Mouse (Mus musculus) hindbrain, embryonic 16.5 days (tissue): ENCODE measurements at regions not wholly inside any gene's neighbourhood (a gene's known extent, or its start where the extent isn't known, plus 50 kb on each side); places are given as distances from the start of the nearest gene placed in this dataset.

Source experiments
- ATAC-seq: fragments of 200-750 bp; cut with Nextera tagmentation; 2 replicates; pipeline ENCODE4 v1.8.0; 2017; ENCODE audit warnings: moderate TSS enrichment, moderate library complexity
- H3K27ac ChIP-seq: fragments of 300-500 bp; sonication (generic); 2 replicates; pipeline ENCODE4 v1.5.1; 2014; ENCODE audit warnings: low read depth, mild to moderate bottlenecking, control low read depth, low read length, moderate library complexity
- H3K27me3 ChIP-seq: fragments of 300-500 bp; sonication (generic); replicated peaks from 2 replicates; pipeline ENCODE4 v1.6.1; 2014; ENCODE audit warnings: low read length; ENCODE audit not compliant: control insufficient read depth, insufficient read depth
- H3K36me3 ChIP-seq: fragments of 300-500 bp; sonication (generic); 2 replicates; pipeline ENCODE4 v1.6.1; 2014; ENCODE audit warnings: mild to moderate bottlenecking, low read length, moderate library complexity, mixed read lengths; ENCODE audit not compliant: control insufficient read depth, insufficient read depth
- H3K4me1 ChIP-seq: fragments of 300-500 bp; sonication (generic); 2 replicates; pipeline ENCODE4 v1.6.1; 2014; ENCODE audit warnings: low read depth, low read length; ENCODE audit not compliant: control insufficient read depth, insufficient read depth
- H3K4me2 ChIP-seq: fragments of 300-500 bp; sonication (generic); 2 replicates; pipeline ENCODE4 v1.6.1; 2014; ENCODE audit warnings: mild to moderate bottlenecking, low read length, control low read depth, moderate library complexity
- H3K4me3 ChIP-seq: fragments of 300-500 bp; sonication (generic); 2 replicates; pipeline ENCODE4 v1.5.1; 2014; ENCODE audit warnings: mild to moderate bottlenecking, low read length, control low read depth, moderate library complexity
- H3K9ac ChIP-seq: fragments of 300-500 bp; sonication (generic); 2 replicates; pipeline ENCODE4 v1.6.1; 2014; ENCODE audit warnings: low read depth, mild to moderate bottlenecking, control low read depth, low read length, moderate library complexity
- H3K9me3 ChIP-seq: fragments of 300-500 bp; sonication (generic); 2 replicates; pipeline ENCODE4 v1.6.1; 2014; ENCODE audit warnings: mild to moderate bottlenecking, low read length, moderate library complexity; ENCODE audit not compliant: control insufficient read depth
- WGBS: fragments of 180-500 bp; shearing (Covaris S2); extraction: QIAGEN DNeasy Blood & Tissue Kit; methylation state at CpG from one replicate; pipeline ENCODE4 v1.1.7; 2014; 5-methylcytosine and 5-hydroxymethylcytosine counted together

DNA sequence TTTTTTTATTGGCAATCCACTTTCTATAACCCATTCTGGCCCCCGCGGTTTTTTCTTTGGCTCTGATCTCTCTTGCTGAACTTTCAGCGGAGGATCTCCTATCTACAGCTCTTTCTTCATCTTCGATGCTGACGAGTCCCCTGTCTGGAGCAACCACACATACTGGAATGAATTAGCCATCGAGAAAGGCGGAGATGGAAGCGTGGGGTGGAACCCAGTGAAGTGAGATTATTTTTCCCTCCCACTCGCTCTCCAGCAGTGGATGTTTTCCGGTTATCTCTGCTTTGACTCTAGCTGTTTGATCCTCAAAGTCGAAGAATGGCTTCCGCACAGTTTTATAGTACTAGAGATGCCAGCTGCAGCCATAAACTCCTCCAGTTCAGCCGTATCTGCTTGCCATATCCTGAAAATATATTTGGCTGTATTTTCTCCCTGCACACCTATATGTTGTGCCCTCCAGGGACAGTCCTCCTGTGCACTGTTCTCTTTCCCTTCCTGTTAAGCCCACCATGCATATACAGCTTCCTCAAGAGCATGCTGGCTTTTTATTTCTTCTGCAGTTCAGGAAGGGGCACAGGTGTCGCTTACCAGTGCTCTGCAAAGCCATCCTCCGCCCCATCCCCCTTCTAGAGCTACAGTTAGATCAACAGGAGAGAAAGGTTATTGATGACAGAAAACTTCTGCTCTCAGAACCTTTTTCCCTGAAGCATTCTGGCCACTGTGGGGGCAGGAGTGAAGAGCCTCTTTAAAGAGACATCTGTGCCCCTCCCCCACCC lies 284.3 kb upstream of the Gadl1 start:
- H3K4me3 ChIP-seq = no peak overlapping the region
- H3K27ac ChIP-seq = no peak overlapping the region
- H3K9me3 ChIP-seq = no peaks in the 10 kb centered on the region
- H3K27me3 ChIP-seq = no peaks in the 10 kb centered on the region
- ATAC-seq = no peak
- no peaks in the 10 kb centered on the region; the same call in 1 of the 2 replicates for H3K4me1 ChIP-seq
- H3K4me2 ChIP-seq = no peak overlapping the region
- no peaks in the 10 kb centered on the region for H3K36me3 ChIP-seq
- no peak overlapping the region for H3K9ac ChIP-seq
- 86% methylated on average over 15 of the region's 15 CpGs for WGBS

GRCm38 (mm10) chr9:115627551-115627950 lies 281.7 kb upstream of the Gadl1 start:
- 84% methylated on average over 3 of the region's 3 CpGs for WGBS
- H3K4me3 ChIP-seq = no peak overlapping the region
- H3K9me3 ChIP-seq = no peaks in the 10 kb centered on the region
- no peaks in the 10 kb centered on the region for H3K36me3 ChIP-seq
- H3K4me1 ChIP-seq = no peaks in the 10 kb centered on the region; the same call in 1 of the 2 replicates
- no peak overlapping the region for H3K4me2 ChIP-seq
- H3K9ac ChIP-seq = no peak overlapping the region
- no peak overlapping the region for H3K27ac ChIP-seq
- ATAC-seq = no peak
- H3K27me3 ChIP-seq = no peaks in the 10 kb centered on the region

DNA sequence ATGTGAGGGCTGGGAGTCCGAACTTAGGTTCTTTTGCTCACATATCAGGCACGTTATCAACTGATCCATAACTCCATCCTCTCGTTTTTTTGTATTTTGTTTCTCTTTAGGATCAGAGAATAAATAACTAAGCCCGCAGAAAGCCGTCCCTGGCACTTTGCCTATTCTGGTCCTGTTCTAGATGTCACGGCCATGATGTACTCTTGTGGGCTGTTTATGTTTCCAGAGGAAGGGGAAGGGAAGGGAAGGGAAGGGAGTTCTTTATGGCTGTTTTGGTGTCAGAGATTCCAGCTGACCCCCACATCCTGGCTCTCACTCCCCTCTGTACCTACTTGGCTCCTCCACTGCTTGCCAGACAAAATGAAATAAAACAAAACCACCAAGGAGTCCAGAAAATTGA lies 272.1 kb upstream of the Gadl1 start:
- H3K27ac ChIP-seq = no peak overlapping the region
- H3K4me1 ChIP-seq = no peaks in the 10 kb centered on the region
- H3K9me3 ChIP-seq = no peaks in the 10 kb centered on the region
- ATAC-seq = no peak
- H3K27me3 ChIP-seq = no peaks in the 10 kb centered on the region
- WGBS = 87% methylated on average over 6 of the region's 6 CpGs
- no peak overlapping the region for H3K4me3 ChIP-seq
- H3K4me2 ChIP-seq = no peak overlapping the region
- no peak overlapping the region for H3K9ac ChIP-seq
- no peaks in the 10 kb centered on the region for H3K36me3 ChIP-seq

DNA sequence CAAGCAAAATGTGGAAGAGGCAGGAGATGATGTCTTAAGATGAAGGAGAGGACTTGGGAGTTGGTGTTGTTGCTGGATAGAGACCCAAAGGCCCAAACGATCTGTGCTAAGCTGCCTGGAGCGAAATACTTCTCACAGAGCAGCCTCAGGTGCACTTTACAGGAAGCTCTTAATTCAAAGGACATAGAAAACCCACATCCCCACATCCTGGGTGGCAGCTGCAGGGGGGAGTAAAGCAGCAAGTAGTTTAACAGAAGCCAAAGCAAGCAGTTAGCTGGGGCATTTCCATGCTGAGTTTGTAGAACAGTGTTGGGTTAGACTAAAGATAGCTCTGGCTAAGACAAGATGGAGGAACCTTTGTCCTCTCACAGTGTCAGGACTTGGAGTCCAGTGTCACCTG lies 268.5 kb upstream of the Gadl1 start:
- Histone ChIP-seq H3K9me3 (no peaks in the 10 kb centered on the region), H3K27ac (no peak overlapping the region), H3K36me3 (no peaks in the 10 kb centered on the region), H3K27me3 (no peaks in the 10 kb centered on the region), H3K4me1 (no peaks in the 10 kb centered on the region; the same call in 1 of the 2 replicates), H3K4me2 (no peak overlapping the region), H3K9ac (no peak overlapping the region), H3K4me3 (no peak overlapping the region)
- no peak for ATAC-seq
- WGBS = 93% methylated on average over 2 of the region's 2 CpGs

DNA sequence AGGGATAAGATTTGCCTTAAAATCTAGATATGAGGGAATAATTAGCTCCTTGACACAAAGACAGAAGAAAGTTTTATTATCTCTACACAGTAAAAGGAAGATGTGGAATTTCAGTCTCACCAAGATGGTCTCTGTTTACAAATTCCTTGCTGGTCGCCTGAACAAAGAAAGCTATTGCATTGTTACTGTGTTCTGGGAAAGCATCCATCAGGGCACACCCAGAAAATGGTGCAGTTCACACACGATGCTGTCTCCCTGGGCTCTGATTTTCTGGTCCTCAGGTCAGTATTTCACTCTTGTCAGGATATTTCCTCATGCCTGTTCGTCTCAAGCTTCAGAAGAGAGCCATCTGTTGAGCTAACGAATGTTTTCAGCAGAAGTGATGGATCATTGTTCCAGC lies 267.2 kb upstream of the Gadl1 start:
- Histone ChIP-seq H3K9ac (no peak overlapping the region), H3K4me1 (no peaks in the 10 kb centered on the region; the same call in 1 of the 2 replicates), H3K4me3 (no peak overlapping the region), H3K9me3 (no peaks in the 10 kb centered on the region), H3K36me3 (no peaks in the 10 kb centered on the region), H3K27ac (no peak overlapping the region), H3K4me2 (no peak overlapping the region), H3K27me3 (no peaks in the 10 kb centered on the region)
- no peak for ATAC-seq
- WGBS = 30% methylated on average over 4 of the region's 4 CpGs

- H3K4me1 ChIP-seq = no peaks in the 10 kb centered on the region; the same call in 1 of the 2 replicates
- 68% methylated on average over 9 of the region's 9 CpGs for WGBS
- no peaks in the 10 kb centered on the region for H3K9me3 ChIP-seq
- no peak overlapping the region for H3K4me3 ChIP-seq
- H3K27ac ChIP-seq = no peak overlapping the region
- no peak for ATAC-seq
- no peaks in the 10 kb centered on the region for H3K27me3 ChIP-seq
- H3K9ac ChIP-seq = no peak overlapping the region
- H3K4me2 ChIP-seq = no peak overlapping the region
- H3K36me3 ChIP-seq = no peaks in the 10 kb centered on the region
Observed at GRCm38 (mm10) chr9:115644953-115645352, 264.3 kb upstream of the Gadl1 start.

- no peak overlapping the region for H3K9ac ChIP-seq
- no peak for ATAC-seq
- H3K27ac ChIP-seq = no peak overlapping the region
- no peak overlapping the region for H3K4me3 ChIP-seq
- WGBS = 38% methylated on average over 7 of the region's 7 CpGs
- no peaks in the 10 kb centered on the region for H3K27me3 ChIP-seq
- no peak overlapping the region for H3K4me2 ChIP-seq
- no peaks in the 10 kb centered on the region for H3K36me3 ChIP-seq
- no peaks in the 10 kb centered on the region; the same call in 1 of the 2 replicates for H3K4me1 ChIP-seq
- H3K9me3 ChIP-seq = no peaks in the 10 kb centered on the region
Observed at GRCm38 (mm10) chr9:115646226-115646625, 263.0 kb upstream of the Gadl1 start.

DNA sequence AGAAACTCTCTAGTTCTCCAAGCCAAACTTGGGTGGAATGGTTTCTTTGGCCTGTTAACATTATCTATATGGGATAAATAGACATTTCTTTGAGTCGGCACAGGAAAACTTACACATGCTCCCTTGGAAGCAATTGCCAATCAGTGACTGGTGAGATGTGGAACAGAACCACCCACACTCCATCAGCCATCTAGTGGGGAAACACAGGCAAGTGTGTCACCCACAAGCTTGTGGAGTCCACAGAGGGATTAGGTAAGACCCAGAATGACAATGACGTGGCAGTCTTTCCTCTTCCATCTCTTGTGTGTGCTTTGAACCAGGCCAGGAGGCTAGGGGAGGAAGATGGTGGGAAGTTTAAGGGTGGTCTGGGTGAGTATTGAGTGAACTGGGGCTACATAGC lies 257.5 kb upstream of the Gadl1 start:
- H3K4me1 ChIP-seq = no peaks in the 10 kb centered on the region
- H3K27me3 ChIP-seq = no peaks in the 10 kb centered on the region
- no peak overlapping the region for H3K4me2 ChIP-seq
- peaks cover 3% of the 10 kb centered on the region; the same call in 1 of the 2 replicates for H3K9me3 ChIP-seq
- no peak for ATAC-seq
- H3K4me3 ChIP-seq = no peak overlapping the region
- no peak overlapping the region for H3K27ac ChIP-seq
- H3K36me3 ChIP-seq = no peaks in the 10 kb centered on the region
- no peak overlapping the region for H3K9ac ChIP-seq
- 92% methylated on average over 2 of the region's 2 CpGs for WGBS

GRCm38 (mm10) chr9:115653116-115653515 lies 256.1 kb upstream of the Gadl1 start:
- WGBS = 97% methylated on average over 5 of the region's 5 CpGs
- Histone ChIP-seq H3K27ac (no peak overlapping the region), H3K4me3 (no peak overlapping the region), H3K27me3 (no peaks in the 10 kb centered on the region), H3K4me1 (no peaks in the 10 kb centered on the region), H3K36me3 (no peaks in the 10 kb centered on the region), H3K4me2 (no peak overlapping the region), H3K9me3 (peaks cover 3% of the 10 kb centered on the region; the same call in 1 of the 2 replicates), H3K9ac (no peak overlapping the region)
- no peak for ATAC-seq
